Mouse (Mus musculus) bone marrow, adult 2 months (tissue): ENCODE data around the gene Fyb2.
A peak's percentile ranks its signal among the peaks of the same experiment; 100 is the strongest.

ENCODE experiments used
- CTCF ChIP-seq: fragments of 200-500 bp; IDR thresholded peaks from 2 replicates; pipeline ENCODE4 v1.5.1; 2011; ENCODE audit warnings: low read length, control low read depth; ENCODE audit not compliant: control insufficient read depth, insufficient read depth
- POLR2A ChIP-seq: fragments of 200-500 bp; IDR thresholded peaks from 2 replicates; pipeline ENCODE4 v1.6.1; 2011; ENCODE audit warnings: low read depth, mild to moderate bottlenecking, control low read depth, low read length, borderline replicate concordance; ENCODE audit not compliant: control insufficient read depth

DNA sequence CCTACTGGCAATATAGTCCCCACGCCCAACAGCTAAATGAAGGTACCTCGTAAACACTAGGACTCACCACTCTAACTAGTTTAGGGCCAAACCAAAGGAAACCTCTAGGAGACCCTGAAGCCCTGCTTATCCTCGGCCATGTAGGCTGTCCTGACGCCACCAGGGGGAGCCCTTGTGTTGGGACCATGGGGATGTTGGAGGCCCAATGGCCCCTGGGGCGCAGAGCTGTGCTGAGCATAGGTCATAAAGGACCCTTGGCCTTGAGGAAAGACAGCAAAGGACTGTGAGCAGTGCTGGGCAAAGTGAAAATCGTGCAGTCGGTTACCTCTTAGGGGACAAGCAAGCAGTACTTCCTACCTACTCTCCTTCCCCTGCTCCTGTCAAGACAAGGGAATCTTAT lies 1.6 kb upstream of the Fyb2 start:
- TF ChIP-seq POLR2A (no peak), CTCF (peak; percentile 68)
